Mouse (Mus musculus): ENCODE results near the gene Isy1. TPM values are rescaled to one million over a fixed set of nuclear protein-coding genes. Genes with fewer than 3 reads are reported as not detected.

The Isy1 gene
- polyA plus RNA-seq, 1 experiment from 2014 or later: 19.8 TPM

DNA sequence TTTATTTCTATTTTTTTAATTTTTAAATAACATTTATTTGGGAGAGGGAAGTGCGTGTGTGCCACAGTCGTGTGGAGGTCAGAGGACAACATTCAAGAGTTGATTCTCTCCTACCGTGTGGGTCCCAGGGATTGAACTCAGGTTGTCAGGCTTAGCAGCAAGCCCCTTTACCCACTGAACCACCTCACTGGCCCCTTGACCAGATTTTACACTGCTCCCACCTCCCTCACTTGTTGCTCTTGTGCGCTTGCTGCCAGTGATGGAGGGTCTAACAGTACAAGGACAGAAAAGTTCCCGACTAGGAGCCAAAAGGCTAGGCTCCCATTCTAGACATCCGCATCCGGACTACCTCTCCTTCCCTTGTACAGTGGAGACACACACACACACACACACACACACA is 33.1 kb downstream of the Isy1 start:
- H3K27ac ChIP-seq (ENCODE audit: low read depth): peak overlapping the region; percentile 0; the same call in 1 of the 2 replicates
- no peak for ATAC-seq
- no peak for TF ChIP-seq EP300 (IDR thresholded peaks at IDR 0.05; ENCODE audit: low read depth)
- no peak for TF ChIP-seq CTCF (IDR thresholded peaks at IDR 0.05; ENCODE audit: low read depth)

DNA sequence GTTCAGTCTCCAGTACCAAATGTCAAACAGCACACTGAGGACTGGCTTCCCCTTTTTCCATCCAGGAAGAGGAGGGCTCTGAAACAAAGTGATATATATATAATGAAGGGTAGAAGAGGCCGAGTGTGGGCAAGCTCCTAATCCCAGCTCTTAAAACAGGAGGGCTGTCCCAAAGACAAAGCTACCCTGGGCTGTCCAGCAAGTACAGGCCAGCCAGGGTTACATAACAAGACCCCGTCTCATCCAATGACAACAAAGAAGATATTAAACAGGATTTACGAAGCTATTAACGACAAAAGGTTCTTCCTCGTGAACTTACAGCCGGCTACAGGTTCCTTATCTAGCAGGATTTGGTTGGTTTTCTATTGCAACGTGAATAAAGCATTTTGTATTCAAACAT is 33.7 kb downstream of the Isy1 start:
- WGBS (ENCODE audit: insufficient replicate concordance): 62% methylated on average over 7 of the region's 7 CpGs
- peaks cover 49% of the 10 kb centered on the region for H3K36me3 ChIP-seq (replicated peaks; ENCODE audit: insufficient read depth, low read length)
- H3K9me3 ChIP-seq (ENCODE audit: low read length): no peaks in the 10 kb centered on the region
- H3K4me3 ChIP-seq (ENCODE audit: low read depth, low read length): no peak overlapping the region
- ATAC-seq: no peak
- H3K27me3 ChIP-seq (ENCODE audit: insufficient read depth, low read length): no peaks in the 10 kb centered on the region
- H3K4me1 ChIP-seq (ENCODE audit: insufficient read depth): peaks cover 48% of the 10 kb centered on the region
- H3K27ac ChIP-seq (ENCODE audit: low read depth): peak overlapping the region; percentile 35
- TF ChIP-seq CTCF (IDR thresholded peaks at IDR 0.05; ENCODE audit: low read depth) (no peak), EP300 (IDR thresholded peaks at IDR 0.05; ENCODE audit: low read depth) (no peak)
- H3K9ac ChIP-seq (replicated peaks): no peak overlapping the region
- no peak for DNase-seq
- no peak overlapping the region for H3K4me2 ChIP-seq (ENCODE audit: low read depth, low read length)

More for the DNA sequence above, 33.1 kb downstream of the Isy1 start:
- H3K36me3 ChIP-seq (replicated peaks; ENCODE audit: insufficient read depth, low read length): peaks cover 49% of the 10 kb centered on the region
- H3K4me3 ChIP-seq (ENCODE audit: low read depth, low read length): no peak overlapping the region
- no peak for DNase-seq
- peaks cover 45% of the 10 kb centered on the region for H3K4me1 ChIP-seq (ENCODE audit: insufficient read depth)
- no peaks in the 10 kb centered on the region for H3K9me3 ChIP-seq (ENCODE audit: low read length)
- peak overlapping the region; percentile 1; the same call in 1 of the 2 replicates for H3K4me2 ChIP-seq (ENCODE audit: low read depth, low read length)
- 86% methylated on average over 7 of the region's 7 CpGs for WGBS (ENCODE audit: insufficient replicate concordance)
- no peaks in the 10 kb centered on the region for H3K27me3 ChIP-seq (ENCODE audit: insufficient read depth, low read length)
- H3K9ac ChIP-seq (replicated peaks): no peak overlapping the region

DNA sequence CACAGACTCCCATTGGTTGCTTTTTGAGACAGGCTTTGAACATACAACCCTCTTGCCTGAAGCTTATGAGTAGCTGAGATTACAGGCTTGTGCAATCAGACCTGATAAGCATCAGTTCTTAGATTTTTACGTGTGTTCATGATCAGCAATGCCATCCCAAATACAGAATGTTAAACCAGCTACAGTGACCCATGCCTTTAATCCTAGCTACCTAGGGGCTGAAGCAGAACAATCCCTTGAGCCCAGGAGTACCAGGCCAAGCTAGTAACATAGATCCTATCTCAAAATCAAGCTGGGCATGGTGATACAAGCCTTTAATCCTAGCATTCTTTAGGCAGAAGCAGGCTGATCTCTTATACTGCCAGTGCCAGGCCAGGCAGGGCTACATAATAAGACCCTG is 34.6 kb downstream of the Isy1 start:
- WGBS (ENCODE audit: insufficient replicate concordance): 42% methylated on average over 1 of the region's 1 CpGs
- no peaks in the 10 kb centered on the region for H3K27me3 ChIP-seq (ENCODE audit: insufficient read depth, low read length)
- H3K9ac ChIP-seq (replicated peaks): no peak overlapping the region
- H3K4me2 ChIP-seq (ENCODE audit: low read depth, low read length): no peak overlapping the region
- ATAC-seq: no peak
- H3K4me3 ChIP-seq (ENCODE audit: low read depth, low read length): no peak overlapping the region
- H3K27ac ChIP-seq (ENCODE audit: low read depth): no peak overlapping the region
- H3K36me3 ChIP-seq (replicated peaks; ENCODE audit: insufficient read depth, low read length): peaks cover 53% of the 10 kb centered on the region
- no peaks in the 10 kb centered on the region for H3K9me3 ChIP-seq (ENCODE audit: low read length)
- H3K4me1 ChIP-seq (ENCODE audit: insufficient read depth): peaks cover 46% of the 10 kb centered on the region
- no peak for DNase-seq
- no peak for TF ChIP-seq EP300 (IDR thresholded peaks at IDR 0.05; ENCODE audit: low read depth)
- no peak for TF ChIP-seq CTCF (IDR thresholded peaks at IDR 0.05; ENCODE audit: low read depth)

DNA sequence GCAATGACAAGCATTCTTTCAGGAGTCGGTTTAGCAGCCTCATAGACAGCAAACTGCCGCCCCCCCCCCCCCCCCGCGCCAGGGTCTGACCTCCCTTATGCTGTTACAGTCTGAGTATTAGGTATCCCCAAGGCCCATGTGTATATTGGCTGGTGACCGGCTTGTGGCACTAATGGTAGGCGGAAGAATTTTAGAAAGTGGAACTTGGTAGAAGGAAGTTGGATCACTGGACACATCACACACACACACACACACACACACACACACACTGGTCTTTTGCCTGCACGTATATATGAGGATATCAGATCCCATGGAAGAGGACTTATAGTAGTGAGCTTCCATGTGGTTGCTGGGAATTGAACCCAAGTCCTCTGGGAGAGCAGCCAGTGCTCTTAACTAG is 36.1 kb downstream of the Isy1 start:
- H3K9ac ChIP-seq (replicated peaks): no peak overlapping the region
- no peaks in the 10 kb centered on the region for H3K27me3 ChIP-seq (ENCODE audit: insufficient read depth, low read length)
- H3K4me1 ChIP-seq (ENCODE audit: insufficient read depth): peaks cover 45% of the 10 kb centered on the region
- DNase-seq (no peak), ATAC-seq (no peak)
- H3K4me3 ChIP-seq (ENCODE audit: low read depth, low read length): no peak overlapping the region
- WGBS (ENCODE audit: insufficient replicate concordance): 84% methylated on average over 7 of the region's 7 CpGs
- no peaks in the 10 kb centered on the region for H3K9me3 ChIP-seq (ENCODE audit: low read length)
- no peak overlapping the region for H3K4me2 ChIP-seq (ENCODE audit: low read depth, low read length)
- H3K27ac ChIP-seq (ENCODE audit: low read depth): no peak overlapping the region
- peaks cover 55% of the 10 kb centered on the region for H3K36me3 ChIP-seq (replicated peaks; ENCODE audit: insufficient read depth, low read length)
- no peak for TF ChIP-seq CTCF (IDR thresholded peaks at IDR 0.05; ENCODE audit: low read depth)
- no peak for TF ChIP-seq EP300 (IDR thresholded peaks at IDR 0.05; ENCODE audit: low read depth)

- no peak overlapping the region; the same call in 1 of the 2 replicates for H3K4me2 ChIP-seq (ENCODE audit: low read depth, low read length)
- no peak overlapping the region for H3K27ac ChIP-seq (ENCODE audit: low read depth)
- no peak overlapping the region for H3K4me3 ChIP-seq (ENCODE audit: low read depth, low read length)
- peaks cover 49% of the 10 kb centered on the region for H3K36me3 ChIP-seq (replicated peaks; ENCODE audit: insufficient read depth, low read length)
- no peaks in the 10 kb centered on the region for H3K9me3 ChIP-seq (ENCODE audit: low read length)
- peaks cover 43% of the 10 kb centered on the region for H3K4me1 ChIP-seq (ENCODE audit: insufficient read depth)
- ATAC-seq (peak; percentile 29; the same call in 1 of the 2 replicates), DNase-seq (peak; percentile 24)
- no peak overlapping the region for H3K9ac ChIP-seq (replicated peaks)
- no peaks in the 10 kb centered on the region for H3K27me3 ChIP-seq (ENCODE audit: insufficient read depth, low read length)
- WGBS (ENCODE audit: insufficient replicate concordance): 64% methylated on average over 6 of the region's 6 CpGs
- TF ChIP-seq EP300 (IDR thresholded peaks at IDR 0.05; ENCODE audit: low read depth) (no peak), CTCF (IDR thresholded peaks at IDR 0.05; ENCODE audit: low read depth) (no peak)
Measured at GRCm38 (mm10) chr6:87799576-87799975, 39.0 kb downstream of the Isy1 start.

- H3K4me2 ChIP-seq (ENCODE audit: low read depth, low read length): no peak overlapping the region
- ATAC-seq (no peak), DNase-seq (no peak)
- no peak overlapping the region for H3K9ac ChIP-seq (replicated peaks)
- TF ChIP-seq CTCF (IDR thresholded peaks at IDR 0.05; ENCODE audit: low read depth): no peak
- TF ChIP-seq EP300 (IDR thresholded peaks at IDR 0.05; ENCODE audit: low read depth): no peak
- peaks cover 43% of the 10 kb centered on the region for H3K4me1 ChIP-seq (ENCODE audit: insufficient read depth)
- no peaks in the 10 kb centered on the region for H3K27me3 ChIP-seq (ENCODE audit: insufficient read depth, low read length)
- WGBS (ENCODE audit: insufficient replicate concordance): 53% methylated on average over 2 of the region's 2 CpGs
- H3K36me3 ChIP-seq (replicated peaks; ENCODE audit: insufficient read depth, low read length): peaks cover 55% of the 10 kb centered on the region
- H3K4me3 ChIP-seq (ENCODE audit: low read depth, low read length): no peak overlapping the region
- no peaks in the 10 kb centered on the region for H3K9me3 ChIP-seq (ENCODE audit: low read length)
- no peak overlapping the region for H3K27ac ChIP-seq (ENCODE audit: low read depth)
Measured at GRCm38 (mm10) chr6:87797321-87797720, 41.3 kb downstream of the Isy1 start.

All from liver, postnatal 0 days (tissue).